Mouse (Mus musculus): ENCODE results near the gene Nudt16l1. TPM values are rescaled to one million over a fixed set of nuclear protein-coding genes. Genes with fewer than 3 reads are reported as not detected.
A peak's percentile ranks its signal among the peaks of the same experiment; 100 is the strongest.

The Nudt16l1 gene
- polyA plus RNA-seq, 1 experiment = 49.4 TPM

GRCm38 (mm10) chr16:4922481-4922880 is 16.1 kb upstream of the Nudt16l1 start:
- Histone ChIP-seq H3K27ac (ENCODE audit: control insufficient read depth, insufficient read depth, low read depth, low read length, poor library complexity) (no peak overlapping the region), H3K4me1 (ENCODE audit: control insufficient read depth, insufficient read depth, low read length) (no peaks in the 10 kb centered on the region), H3K4me3 (replicated peaks; ENCODE audit: control insufficient read depth, low read depth, low read length) (no peak overlapping the region)
- TF ChIP-seq POLR2A (IDR thresholded peaks at IDR 0.05; ENCODE audit: borderline replicate concordance, control insufficient read depth, low read depth, low read length) = no peak
- TF ChIP-seq CTCF (IDR thresholded peaks at IDR 0.05; ENCODE audit: control insufficient read depth, insufficient read depth, low read length) = no peak
- WGBS = 70% methylated on average over 6 of the region's 6 CpGs

GRCm38 (mm10) chr16:4923996-4924395 is 14.6 kb upstream of the Nudt16l1 start:
- no peak for TF ChIP-seq POLR2A (IDR thresholded peaks at IDR 0.05; ENCODE audit: borderline replicate concordance, control insufficient read depth, low read depth, low read length)
- TF ChIP-seq CTCF (IDR thresholded peaks at IDR 0.05; ENCODE audit: control insufficient read depth, insufficient read depth, low read length) = no peak
- Histone ChIP-seq H3K4me3 (replicated peaks; ENCODE audit: control insufficient read depth, low read depth, low read length) (no peak overlapping the region), H3K4me1 (ENCODE audit: control insufficient read depth, insufficient read depth, low read length) (no peaks in the 10 kb centered on the region), H3K27ac (ENCODE audit: control insufficient read depth, insufficient read depth, low read depth, low read length, poor library complexity) (no peak overlapping the region)
- WGBS = 87% methylated on average over 5 of the region's 5 CpGs

- WGBS = 91% methylated on average over 7 of the region's 7 CpGs
- TF ChIP-seq POLR2A (IDR thresholded peaks at IDR 0.05; ENCODE audit: borderline replicate concordance, control insufficient read depth, low read depth, low read length) (no peak), CTCF (IDR thresholded peaks at IDR 0.05; ENCODE audit: control insufficient read depth, insufficient read depth, low read length) (no peak)
- H3K4me1 ChIP-seq (ENCODE audit: control insufficient read depth, insufficient read depth, low read length) = no peaks in the 10 kb centered on the region
- H3K4me3 ChIP-seq (replicated peaks; ENCODE audit: control insufficient read depth, low read depth, low read length) = no peak overlapping the region
- H3K27ac ChIP-seq (ENCODE audit: control insufficient read depth, insufficient read depth, low read depth, low read length, poor library complexity) = no peak overlapping the region
Observed at GRCm38 (mm10) chr16:4927967-4928366, 10.6 kb upstream of the Nudt16l1 start.

GRCm38 (mm10) chr16:4928474-4928873 is 10.1 kb upstream of the Nudt16l1 start:
- Histone ChIP-seq H3K4me1 (ENCODE audit: control insufficient read depth, insufficient read depth, low read length) (no peaks in the 10 kb centered on the region), H3K4me3 (replicated peaks; ENCODE audit: control insufficient read depth, low read depth, low read length) (no peak overlapping the region), H3K27ac (ENCODE audit: control insufficient read depth, insufficient read depth, low read depth, low read length, poor library complexity) (no peak overlapping the region)
- 75% methylated on average over 2 of the region's 2 CpGs for WGBS
- no peak for TF ChIP-seq POLR2A (IDR thresholded peaks at IDR 0.05; ENCODE audit: borderline replicate concordance, control insufficient read depth, low read depth, low read length)
- no peak for TF ChIP-seq CTCF (IDR thresholded peaks at IDR 0.05; ENCODE audit: control insufficient read depth, insufficient read depth, low read length)

GRCm38 (mm10) chr16:4932429-4932828 is 6.1 kb upstream of the Nudt16l1 start:
- TF ChIP-seq CTCF (IDR thresholded peaks at IDR 0.05; ENCODE audit: control insufficient read depth, insufficient read depth, low read length) = no peak
- H3K4me3 ChIP-seq (replicated peaks; ENCODE audit: control insufficient read depth, low read depth, low read length) = no peak overlapping the region
- peaks cover 5% of the 10 kb centered on the region for H3K4me1 ChIP-seq (ENCODE audit: control insufficient read depth, insufficient read depth, low read length)
- H3K27ac ChIP-seq (ENCODE audit: control insufficient read depth, insufficient read depth, low read depth, low read length, poor library complexity) = no peak overlapping the region
- 88% methylated on average over 3 of the region's 3 CpGs for WGBS

GRCm38 (mm10) chr16:4935430-4935829 is 3.1 kb upstream of the Nudt16l1 start:
- TF ChIP-seq CTCF (IDR thresholded peaks at IDR 0.05; ENCODE audit: control insufficient read depth, insufficient read depth, low read length) (0 out of 2 replicates have a peak, but pooled peaks have one; percentile 4), POLR2A (IDR thresholded peaks at IDR 0.05; ENCODE audit: borderline replicate concordance, control insufficient read depth, low read depth, low read length) (peak; percentile 27; the same call in 1 of the 2 replicates)
- Histone ChIP-seq H3K4me1 (ENCODE audit: control insufficient read depth, insufficient read depth, low read length) (peaks cover 5% of the 10 kb centered on the region), H3K4me3 (replicated peaks; ENCODE audit: control insufficient read depth, low read depth, low read length) (peak overlapping the region; percentile 4), H3K27ac (ENCODE audit: control insufficient read depth, insufficient read depth, low read depth, low read length, poor library complexity) (no peak overlapping the region)
- WGBS = 89% methylated on average over 31 of the region's 31 CpGs

GRCm38 (mm10) chr16:4935931-4936703 is 2.4 kb upstream of the Nudt16l1 start:
- WGBS = 23% methylated on average over 10 of the region's 10 CpGs
- TF ChIP-seq CTCF (IDR thresholded peaks at IDR 0.05; ENCODE audit: control insufficient read depth, insufficient read depth, low read length) (no peak), POLR2A (IDR thresholded peaks at IDR 0.05; ENCODE audit: borderline replicate concordance, control insufficient read depth, low read depth, low read length) (no peak)
- no peak overlapping the region for H3K27ac ChIP-seq (ENCODE audit: control insufficient read depth, insufficient read depth, low read depth, low read length, poor library complexity)
- no peak overlapping the region for H3K4me3 ChIP-seq (replicated peaks; ENCODE audit: control insufficient read depth, low read depth, low read length)
- H3K4me1 ChIP-seq (ENCODE audit: control insufficient read depth, insufficient read depth, low read length) = peaks cover 5% of the 10 kb centered on the region

GRCm38 (mm10) chr16:4937351-4938190 is 990 bp upstream of the Nudt16l1 start:
- WGBS = 89% methylated on average over 8 of the region's 8 CpGs
- H3K4me1 ChIP-seq (ENCODE audit: control insufficient read depth, insufficient read depth, low read length) = peaks cover 5% of the 10 kb centered on the region
- H3K27ac ChIP-seq (ENCODE audit: control insufficient read depth, insufficient read depth, low read depth, low read length, poor library complexity) = no peak overlapping the region; the same call in 1 of the 2 replicates
- H3K4me3 ChIP-seq (replicated peaks; ENCODE audit: control insufficient read depth, low read depth, low read length) = no peak overlapping the region
- TF ChIP-seq CTCF (IDR thresholded peaks at IDR 0.05; ENCODE audit: control insufficient read depth, insufficient read depth, low read length) (no peak), POLR2A (IDR thresholded peaks at IDR 0.05; ENCODE audit: borderline replicate concordance, control insufficient read depth, low read depth, low read length) (no peak)

Data from bone marrow, adult 2 months (tissue).